Mouse (Mus musculus) forebrain, embryonic 12.5 days (tissue): ENCODE results near the gene Zfp202. TPM values are rescaled to one million over a fixed set of nuclear protein-coding genes. Genes with fewer than 3 reads are reported as not detected.

ENCODE experiments used
- ATAC-seq: fragments of 200-750 bp; cut with Nextera tagmentation; 2 replicates; pipeline ENCODE4 v1.8.0; 2017; ENCODE audit warnings: moderate TSS enrichment; ENCODE audit not compliant: low FRiP score
- H3K27ac ChIP-seq: fragments of 300-500 bp; sonication (generic); 2 replicates; pipeline ENCODE4 v1.5.1; 2016; ENCODE audit warnings: mild to moderate bottlenecking
- H3K27me3 ChIP-seq: fragments of 300-500 bp; sonication (generic); 2 replicates; pipeline ENCODE4 v1.6.1; 2016; ENCODE audit warnings: mild to moderate bottlenecking
- H3K36me3 ChIP-seq: fragments of 300-500 bp; sonication (generic); replicated peaks from 2 replicates; pipeline ENCODE4 v1.6.1; 2016; ENCODE audit warnings: mild to moderate bottlenecking
- H3K4me1 ChIP-seq: fragments of 300-500 bp; sonication (generic); 2 replicates; pipeline ENCODE4 v1.6.1; 2016
- H3K4me2 ChIP-seq: fragments of 300-500 bp; sonication (generic); 2 replicates; pipeline ENCODE4 v1.6.1; 2016; ENCODE audit warnings: mild to moderate bottlenecking, moderate library complexity
- H3K4me3 ChIP-seq: fragments of 300-500 bp; sonication (generic); replicated peaks from 2 replicates; pipeline ENCODE4 v1.5.1; 2016; ENCODE audit warnings: mild to moderate bottlenecking
- H3K9ac ChIP-seq: fragments of 300-500 bp; sonication (generic); 2 replicates; pipeline ENCODE4 v1.6.1; 2016; ENCODE audit warnings: mild to moderate bottlenecking
- H3K9me3 ChIP-seq: fragments of 300-500 bp; sonication (generic); 2 replicates; pipeline ENCODE4 v1.6.1; 2016
- WGBS: fragments of 180-500 bp; shearing (Covaris S2); methylation state at CpG from one replicate; pipeline ENCODE4 v1.1.7; 2016; 5-methylcytosine and 5-hydroxymethylcytosine counted together
- polyA plus RNA-seq: library from polyadenylated mRNA; unstranded; fragments of >200 nt; fragmentation: Nextera tagmentation; extraction: Ambion mirVana; gene quantifications from 2 replicates; pipeline ENCODE4 v1.2.1, GENCODE M21; 2016

Gene Zfp202
- polyA plus RNA-seq, 1 experiment from 2014 or later, result 8.4 TPM

DNA sequence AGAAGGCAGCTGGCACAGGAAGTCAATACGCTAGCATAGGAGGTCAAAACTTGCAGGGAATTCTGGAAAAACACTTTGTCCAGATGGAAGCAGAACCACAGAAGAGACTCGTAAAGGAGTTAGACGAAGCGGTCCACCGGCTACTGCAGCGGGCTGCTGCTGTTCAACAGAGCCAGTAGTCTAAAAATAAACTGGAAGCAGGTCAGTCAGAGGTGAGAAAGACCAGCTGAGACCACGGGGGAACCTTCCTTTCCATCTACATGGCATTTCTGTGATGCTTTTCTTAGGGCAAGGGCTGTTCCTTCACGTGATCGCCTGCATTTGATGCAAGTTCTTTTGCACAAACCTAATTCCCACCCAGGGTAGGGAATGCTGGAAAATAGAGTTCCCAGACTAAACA lies 53.4 kb downstream of the Zfp202 start:
- Histone ChIP-seq H3K4me3 (no peak overlapping the region), H3K4me1 (peaks cover 17% of the 10 kb centered on the region), H3K4me2 (no peak overlapping the region), H3K27me3 (0 out of 2 replicates have a peak, but pooled peaks cover 2% of the 10 kb centered on the region), H3K27ac (no peak overlapping the region), H3K9ac (no peak overlapping the region), H3K9me3 (0 out of 2 replicates have a peak, but pooled peaks cover 4% of the 10 kb centered on the region), H3K36me3 (no peaks in the 10 kb centered on the region)
- 81% methylated on average over 9 of the region's 9 CpGs for WGBS
- no peak for ATAC-seq

DNA sequence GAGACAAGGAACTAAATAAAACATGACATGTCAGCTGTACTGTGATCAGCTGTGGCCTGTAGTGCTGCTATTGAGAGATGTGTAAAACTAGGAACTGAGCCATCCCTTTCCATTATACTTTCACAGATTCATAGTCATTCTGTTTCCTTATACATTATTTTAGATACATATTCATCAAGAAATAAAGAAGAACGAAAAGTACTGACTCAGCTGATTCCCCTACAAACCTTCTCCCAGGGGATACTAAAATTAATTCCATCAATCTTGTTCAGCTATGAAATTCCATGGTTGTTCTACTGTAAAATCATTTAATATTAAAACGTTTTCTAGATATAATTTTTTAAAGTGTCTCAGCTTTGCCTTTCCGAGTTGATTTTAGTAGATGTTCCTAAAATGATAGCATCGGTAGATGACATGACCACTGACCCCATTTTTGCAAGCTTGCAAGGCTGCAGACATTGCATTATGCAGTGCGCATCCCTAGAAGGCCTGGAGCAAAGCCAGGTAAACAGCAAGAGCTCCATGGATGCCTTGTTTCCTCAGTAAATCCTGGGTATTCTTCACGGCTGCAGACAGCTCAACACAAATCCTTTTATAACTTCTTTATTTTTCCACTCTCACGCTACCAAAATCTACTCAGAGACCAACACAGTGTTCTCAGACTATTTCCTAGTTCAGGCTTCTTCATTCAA lies 54.0 kb downstream of the Zfp202 start:
- no peak overlapping the region for H3K27ac ChIP-seq
- H3K27me3 ChIP-seq, result no peaks in the 10 kb centered on the region
- 89% methylated on average over 7 of the region's 7 CpGs for WGBS
- ATAC-seq, result no peak
- H3K4me2 ChIP-seq, result no peak overlapping the region
- H3K4me1 ChIP-seq, result peaks cover 10% of the 10 kb centered on the region
- H3K9me3 ChIP-seq, result 0 out of 2 replicates have a peak, but pooled peaks cover 4% of the 10 kb centered on the region
- H3K4me3 ChIP-seq, result no peak overlapping the region
- no peaks in the 10 kb centered on the region for H3K36me3 ChIP-seq
- no peak overlapping the region for H3K9ac ChIP-seq

DNA sequence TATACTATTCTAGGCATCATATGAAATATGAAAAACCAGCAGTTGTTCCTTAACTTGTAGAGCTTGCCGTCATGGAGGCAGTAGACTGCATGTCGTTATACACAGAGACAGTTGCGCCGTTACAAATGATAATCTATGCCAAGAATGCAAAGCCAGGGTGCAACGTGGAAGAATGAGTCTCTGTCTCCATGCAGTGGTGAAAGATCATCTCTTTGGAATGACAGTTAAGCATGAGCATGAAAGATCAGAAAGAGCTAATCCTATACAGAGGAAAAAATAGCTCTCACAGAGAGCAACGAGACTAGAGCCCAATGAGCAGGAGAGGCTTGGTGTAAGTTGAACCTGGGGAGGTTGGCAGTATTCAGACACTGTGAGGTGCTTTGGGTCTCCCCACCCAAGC lies 54.6 kb downstream of the Zfp202 start:
- peaks cover 6% of the 10 kb centered on the region for H3K4me1 ChIP-seq
- ATAC-seq, result no peak
- no peaks in the 10 kb centered on the region for H3K36me3 ChIP-seq
- 0 out of 2 replicates have a peak, but pooled peaks cover 4% of the 10 kb centered on the region for H3K9me3 ChIP-seq
- no peak overlapping the region for H3K9ac ChIP-seq
- 83% methylated on average over 6 of the region's 6 CpGs for WGBS
- H3K27ac ChIP-seq, result no peak overlapping the region
- H3K27me3 ChIP-seq, result no peaks in the 10 kb centered on the region
- H3K4me3 ChIP-seq, result no peak overlapping the region
- H3K4me2 ChIP-seq, result no peak overlapping the region

DNA sequence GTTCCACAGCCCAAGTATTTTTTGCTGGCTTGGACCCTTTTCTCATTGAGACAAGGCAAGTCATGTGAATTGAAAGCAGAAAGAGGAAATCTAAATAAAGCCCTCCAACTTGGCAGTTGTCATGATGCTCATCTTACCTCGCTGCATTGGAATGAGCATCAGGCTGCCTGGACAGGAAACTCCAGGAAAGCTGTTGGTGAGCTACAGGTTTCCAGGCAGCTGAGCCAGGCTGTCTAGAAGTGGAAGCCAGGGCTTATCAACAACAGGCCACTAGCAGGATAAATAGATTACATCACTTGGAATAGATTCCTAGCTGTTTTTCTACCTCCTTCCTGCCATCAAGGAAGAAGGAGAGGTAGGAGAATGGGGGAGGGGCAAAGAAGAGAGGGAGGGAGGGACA lies 57.0 kb downstream of the Zfp202 start:
- no peak overlapping the region for H3K27ac ChIP-seq
- H3K9me3 ChIP-seq, result 0 out of 2 replicates have a peak, but pooled peaks cover 4% of the 10 kb centered on the region
- H3K9ac ChIP-seq, result no peak overlapping the region
- no peak overlapping the region for H3K4me2 ChIP-seq
- H3K4me1 ChIP-seq, result no peaks in the 10 kb centered on the region
- H3K4me3 ChIP-seq, result no peak overlapping the region
- no peaks in the 10 kb centered on the region for H3K27me3 ChIP-seq
- ATAC-seq, result no peak
- 73% methylated on average over 1 of the region's 1 CpGs for WGBS
- H3K36me3 ChIP-seq, result no peaks in the 10 kb centered on the region

DNA sequence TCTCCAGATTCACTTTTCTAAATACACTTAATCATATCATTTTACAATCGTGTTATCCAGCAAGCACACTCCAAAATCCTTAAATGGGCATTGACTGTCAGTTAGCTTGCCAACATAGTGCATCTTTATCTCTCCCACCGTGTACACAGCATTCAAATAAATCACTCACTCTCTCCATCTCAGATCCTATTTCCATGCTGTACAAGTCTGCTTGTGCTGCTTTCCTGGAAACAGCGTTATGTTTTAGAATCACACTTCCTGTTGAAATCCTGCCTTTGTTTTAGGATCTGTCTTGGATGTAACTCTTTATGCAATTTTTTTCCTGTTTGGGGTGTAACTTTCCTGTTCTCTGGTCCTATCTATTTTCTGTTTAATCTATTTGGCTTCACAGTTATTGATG lies 60.3 kb downstream of the Zfp202 start:
- no peaks in the 10 kb centered on the region for H3K36me3 ChIP-seq
- H3K9ac ChIP-seq, result no peak overlapping the region
- H3K9me3 ChIP-seq, result 0 out of 2 replicates have a peak, but pooled peaks cover 4% of the 10 kb centered on the region
- no peaks in the 10 kb centered on the region for H3K4me1 ChIP-seq
- no peak overlapping the region for H3K4me2 ChIP-seq
- no peak for ATAC-seq
- H3K27me3 ChIP-seq, result no peaks in the 10 kb centered on the region
- WGBS, result 86% methylated on average over 3 of the region's 3 CpGs
- no peak overlapping the region for H3K27ac ChIP-seq
- H3K4me3 ChIP-seq, result no peak overlapping the region

Other genes starting within 250 kb of the Zfp202 start
- gene Olfr975, start 240.3 kb upstream of the Zfp202 start, polyA plus RNA-seq, result 0.06 TPM in 1 of 2 replicates, not detected in the other
- gene Olfr976, start 231.2 kb upstream of the Zfp202 start, polyA plus RNA-seq, result not detected in 2 replicates
- not detected in 2 replicates for gene Olfr978, start 200.2 kb upstream of the Zfp202 start, polyA plus RNA-seq
- not detected in 2 replicates for gene Olfr979, start 188.9 kb upstream of the Zfp202 start, polyA plus RNA-seq
- gene Olfr980, start 182.7 kb upstream of the Zfp202 start, polyA plus RNA-seq, result not detected in 2 replicates
- not detected in 2 replicates for gene Olfr981, start 170.9 kb upstream of the Zfp202 start, polyA plus RNA-seq
- not detected in 2 replicates for gene Olfr982, start 118.5 kb upstream of the Zfp202 start, polyA plus RNA-seq
- not detected in 2 replicates for gene Olfr983, start 98.7 kb upstream of the Zfp202 start, polyA plus RNA-seq
- gene Olfr984, start 78.1 kb upstream of the Zfp202 start, polyA plus RNA-seq, result not detected in 2 replicates
- not detected in 2 replicates for gene Olfr985, start 62.1 kb upstream of the Zfp202 start, polyA plus RNA-seq
- not detected in 2 replicates for gene Tmem225, start 44.2 kb upstream of the Zfp202 start, polyA plus RNA-seq
- not detected in 2 replicates for gene Olfr986, start 11.4 kb upstream of the Zfp202 start, polyA plus RNA-seq
- gene Scn3b, start 76.9 kb downstream of the Zfp202 start, polyA plus RNA-seq, result 23.1 and 27.5 TPM in 2 replicates